ENCODE assay signal across 11 mouse cellular contexts in genomic region chr1:38601802-38602508, GRCm38 (mm10).
A peak's percentile ranks its signal among the peaks of the same experiment; 100 is the strongest.
DNase-seq lines count a peak whose midpoint lies in the region; ATAC-seq and TF ChIP-seq lines count a peak whose summit lies in the region.
"Had no signal": no experiment of that assay in that cellular context is flagged by ENCODE, and none has a peak within 500 bp of the region (broad histone marks: within the 10 kb centered on the region; RNA-seq: fewer than 3 reads in every experiment).

No protein-coding gene starts in this region.

- H3K9me3 ChIP-seq in G1E (replicated peaks), result no peaks in the 10 kb centered on the region
- no peaks in the 10 kb centered on the region for H3K9me3 ChIP-seq in hindbrain, embryonic 12.5 days (replicated peaks)
- H3K9me3 ChIP-seq: heart, embryonic 15.5 days had no signal

- H3K4me1 ChIP-seq in kidney, adult 2 months (ENCODE audit: control insufficient read depth, insufficient read depth, low read length), result no peaks in the 10 kb centered on the region
- no peaks in the 10 kb centered on the region for H3K4me1 ChIP-seq in G1E (ENCODE audit: insufficient read depth, low read depth, low read length)
- H3K4me1 ChIP-seq in embryonic fibroblast, embryonic 13.5 days (ENCODE audit: control insufficient read depth, insufficient read depth, low read length), result peaks cover 5% of the 10 kb centered on the region
- H3K4me1 ChIP-seq in hindbrain, embryonic 12.5 days, result peaks cover 19% of the 10 kb centered on the region

- DNase-seq in kidney, adult 2 months, result peak; percentile 1
- no peak for DNase-seq in kidney, adult 11 months
- no peak for DNase-seq in G1E (ENCODE audit: low spot score)
- no peak for DNase-seq in cerebellum, adult 8-10 months
- DNase-seq in adrenal gland, adult 8-10 months, result no peak
- DNase-seq: lung, postnatal 4 days; retina, postnatal 1 day had no signal

- H3K36me3 ChIP-seq in kidney, adult 2 months (ENCODE audit: control insufficient read depth, insufficient read depth, low read length), result no peaks in the 10 kb centered on the region
- H3K36me3 ChIP-seq in G1E (replicated peaks), result no peaks in the 10 kb centered on the region
- no peaks in the 10 kb centered on the region for H3K36me3 ChIP-seq in hindbrain, embryonic 12.5 days
- H3K36me3 ChIP-seq: heart, embryonic 15.5 days had no signal

- 65% methylated on average over 11 of the region's 11 CpGs for WGBS in kidney, adult 2 months
- 69% methylated on average over 11 of the region's 11 CpGs for WGBS in hindbrain, embryonic 12.5 days

- no peaks in the 10 kb centered on the region for H3K27me3 ChIP-seq in kidney, adult 2 months (replicated peaks; ENCODE audit: control insufficient read depth, insufficient read depth, low read length)
- H3K27me3 ChIP-seq in G1E (ENCODE audit: insufficient read depth, low read length), result peaks cover 7% of the 10 kb centered on the region
- H3K27me3 ChIP-seq in hindbrain, embryonic 12.5 days, result no peaks in the 10 kb centered on the region
- H3K27me3 ChIP-seq: heart, embryonic 15.5 days had no signal

- no peak overlapping the region for H3K27ac ChIP-seq in kidney, adult 2 months (ENCODE audit: insufficient read depth, low read depth, low read length)
- H3K27ac ChIP-seq in embryonic fibroblast, embryonic 13.5 days (ENCODE audit: insufficient read depth, low read length), result peak overlapping the region; percentile 79
- no peak overlapping the region for H3K27ac ChIP-seq in hindbrain, embryonic 12.5 days
- H3K27ac ChIP-seq: heart, embryonic 15.5 days had no signal

- no peak overlapping the region for H3K4me2 ChIP-seq in hindbrain, embryonic 12.5 days (replicated peaks)
- H3K4me2 ChIP-seq: heart, embryonic 15.5 days had no signal

- H3K4me3 ChIP-seq in kidney, adult 2 months (ENCODE audit: insufficient read depth, low read depth, low read length), result no peak overlapping the region
- no peak overlapping the region for H3K4me3 ChIP-seq in G1E (ENCODE audit: low read depth, low read length)
- no peak overlapping the region for H3K4me3 ChIP-seq in embryonic fibroblast, embryonic 13.5 days (ENCODE audit: insufficient read depth, low read length)
- H3K4me3 ChIP-seq in hindbrain, embryonic 12.5 days, result no peak overlapping the region
- H3K4me3 ChIP-seq: heart, embryonic 15.5 days had no signal

- H3K9ac ChIP-seq in hindbrain, embryonic 12.5 days, result no peak overlapping the region
- H3K9ac ChIP-seq: heart, embryonic 15.5 days had no signal

- ATAC-seq in G1E (ENCODE audit: extremely low read depth, insufficient number of reproducible peaks, low FRiP score, poor library complexity, severe bottlenecking), result 0 out of 2 replicates have a peak, but pooled peaks have one; percentile 22
- 0 out of 2 replicates have a peak, but pooled peaks have one; percentile 13 for ATAC-seq in monocyte, adult 5-6 weeks (replicated peaks; ENCODE audit: insufficient number of reproducible peaks, low FRiP score, low TSS enrichment, poor library complexity, severe bottlenecking)
- no peak for ATAC-seq in hindbrain, embryonic 12.5 days (ENCODE audit: low FRiP score)

- no peak for TF ChIP-seq CTCF in kidney, adult 2 months (conservative IDR thresholded peaks at IDR 0.05; ENCODE audit: insufficient read depth, insufficient read length, low read depth, low read length)
- TF ChIP-seq CTCF in G1E (IDR thresholded peaks at IDR 0.05; ENCODE audit: low read depth, low read length), result no peak
- TF ChIP-seq CTCF in embryonic fibroblast, embryonic 13.5 days (IDR thresholded peaks at IDR 0.05; ENCODE audit: borderline replicate concordance, insufficient read depth, low read length), result no peak

- TF ChIP-seq POLR2A in kidney, adult 2 months (IDR thresholded peaks at IDR 0.05; ENCODE audit: low read depth, low read length), result no peak
- no peak for TF ChIP-seq POLR2A in embryonic fibroblast, embryonic 13.5 days (IDR thresholded peaks at IDR 0.05; ENCODE audit: low read depth, low read length)
